Comparison of ENCODE assay signal across 10 mouse cellular contexts in the genomic region with DNA sequence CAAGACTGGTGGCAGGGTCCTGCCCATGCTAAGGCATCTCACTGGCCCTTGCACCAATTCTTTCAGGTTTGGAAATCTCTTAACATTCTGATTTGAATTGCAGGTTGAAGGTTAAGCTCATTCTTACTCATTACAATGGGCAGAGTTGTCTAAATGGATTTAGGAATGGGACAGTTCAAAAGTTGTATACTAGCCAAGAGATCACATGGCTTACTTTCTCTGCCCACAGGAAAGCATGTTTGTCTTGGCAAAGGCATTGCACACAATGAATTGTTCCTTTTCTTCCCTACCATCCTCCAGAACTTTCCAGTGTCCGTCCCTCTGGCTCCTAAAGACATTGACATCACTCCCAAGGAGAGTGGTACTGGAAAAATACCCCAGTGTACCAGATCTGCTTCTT.
"Had no signal": no experiment of that assay in that cellular context is flagged by ENCODE, and none has a peak within 500 bp of the region (broad histone marks: within the 10 kb centered on the region; RNA-seq: fewer than 3 reads in every experiment).

No protein-coding gene starts in this region.

- DNase-seq: gastrocnemius, postnatal 14 days; gastrocnemius, postnatal 36 days; heart, adult 18-20 months; heart, postnatal 10 days; heart, postnatal 4 days; kidney, postnatal 10 days; kidney, postnatal 25 days; kidney, postnatal 4 days; liver; liver, embryonic 13.5 days had no signal
